Mouse (Mus musculus): Measurements from ENCODE around the gene Kif13a.

The Kif13a gene

GRCm38 (mm10) chr13:46884898-46885758 lies 44.5 kb downstream of the Kif13a start:
- DNase-seq (ENCODE audit: low read depth, low spot score): no peak

GRCm38 (mm10) chr13:46883976-46884375 lies 45.7 kb downstream of the Kif13a start:
- no peak for DNase-seq (ENCODE audit: low read depth, low spot score)

GRCm38 (mm10) chr13:46883381-46883780 lies 46.3 kb downstream of the Kif13a start:
- no peak for DNase-seq (ENCODE audit: low read depth, low spot score)

- DNase-seq (ENCODE audit: low read depth, low spot score): no peak
Measured at GRCm38 (mm10) chr13:46880736-46881135, 48.9 kb downstream of the Kif13a start.

GRCm38 (mm10) chr13:46880243-46880642 lies 49.4 kb downstream of the Kif13a start:
- no peak for DNase-seq (ENCODE audit: low read depth, low spot score)

GRCm38 (mm10) chr13:46877049-46877448 lies 52.6 kb downstream of the Kif13a start:
- DNase-seq (ENCODE audit: low read depth, low spot score): no peak

GRCm38 (mm10) chr13:46875377-46875776 lies 54.3 kb downstream of the Kif13a start:
- no peak for DNase-seq (ENCODE audit: low read depth, low spot score)

- DNase-seq (ENCODE audit: low read depth, low spot score): no peak
Measured at GRCm38 (mm10) chr13:46872732-46873131, 56.9 kb downstream of the Kif13a start.

- no peak for DNase-seq (ENCODE audit: low read depth, low spot score)
Measured at GRCm38 (mm10) chr13:46872194-46872593, 57.5 kb downstream of the Kif13a start.

- no peak for DNase-seq (ENCODE audit: low read depth, low spot score)
Measured at GRCm38 (mm10) chr13:46869464-46869863, 60.2 kb downstream of the Kif13a start.

GRCm38 (mm10) chr13:46863169-46863748 lies 66.4 kb downstream of the Kif13a start:
- no peak for DNase-seq (ENCODE audit: low read depth, low spot score)

GRCm38 (mm10) chr13:46859876-46860275 lies 69.8 kb downstream of the Kif13a start:
- no peak for DNase-seq (ENCODE audit: low read depth, low spot score)

GRCm38 (mm10) chr13:46859173-46859572 lies 70.5 kb downstream of the Kif13a start:
- no peak for DNase-seq (ENCODE audit: low read depth, low spot score)

- DNase-seq (ENCODE audit: low read depth, low spot score): no peak
Measured at GRCm38 (mm10) chr13:46858835-46859152, 70.9 kb downstream of the Kif13a start.

- no peak for DNase-seq (ENCODE audit: low read depth, low spot score)
Measured at GRCm38 (mm10) chr13:46858143-46858834, 71.4 kb downstream of the Kif13a start.

GRCm38 (mm10) chr13:46854456-46854855 lies 75.2 kb downstream of the Kif13a start:
- DNase-seq (ENCODE audit: low read depth, low spot score): no peak

GRCm38 (mm10) chr13:46852470-46852869 lies 77.2 kb downstream of the Kif13a start:
- no peak for DNase-seq (ENCODE audit: low read depth, low spot score)

- no peak for DNase-seq (ENCODE audit: low read depth, low spot score)
Measured at GRCm38 (mm10) chr13:46845456-46845855, 84.2 kb downstream of the Kif13a start.

GRCm38 (mm10) chr13:46844561-46845235 lies 85.0 kb downstream of the Kif13a start:
- DNase-seq (ENCODE audit: low read depth, low spot score): no peak

- DNase-seq (ENCODE audit: low read depth, low spot score): no peak
Measured at GRCm38 (mm10) chr13:46843646-46844045, 86.0 kb downstream of the Kif13a start.

GRCm38 (mm10) chr13:46842185-46842584 lies 87.5 kb downstream of the Kif13a start:
- no peak for DNase-seq (ENCODE audit: low read depth, low spot score)

- no peak for DNase-seq (ENCODE audit: low read depth, low spot score)
Measured at GRCm38 (mm10) chr13:46841668-46842067, 88.0 kb downstream of the Kif13a start.

Measured in WW6 (cell line).